Mouse (Mus musculus) liver, embryonic 15.5 days (tissue): ENCODE results near the gene Serf2. TPM values are rescaled to one million over a fixed set of nuclear protein-coding genes. Genes with fewer than 3 reads are reported as not detected.
A peak's percentile ranks its signal among the peaks of the same experiment; 100 is the strongest.
"Not testable (repeated sequence)": the region's sequence is repeated elsewhere in the genome, so short reads cannot be mapped to it uniquely, and the experiment has no call there.

Experiments
- ATAC-seq: fragments of 200-750 bp; cut with Nextera tagmentation; 2 replicates; pipeline ENCODE4 v1.8.0; 2017; ENCODE audit warnings: moderate number of reproducible peaks, mild to moderate bottlenecking, moderate library complexity; ENCODE audit not compliant: insufficient read depth
- H3K27ac ChIP-seq: fragments of 300-500 bp; sonication (generic); replicated peaks from 2 replicates; pipeline ENCODE4 v1.5.1; 2015; ENCODE audit warnings: mild to moderate bottlenecking, inconsistent platforms
- H3K27me3 ChIP-seq: fragments of 300-500 bp; sonication (generic); 2 replicates; pipeline ENCODE4 v1.6.1; 2015; ENCODE audit warnings: mild to moderate bottlenecking, inconsistent platforms
- H3K36me3 ChIP-seq: fragments of 300-500 bp; sonication (generic); replicated peaks from 2 replicates; pipeline ENCODE4 v1.6.1; 2015; ENCODE audit warnings: moderate library complexity, mild to moderate bottlenecking, inconsistent platforms
- H3K4me1 ChIP-seq: fragments of 300-500 bp; sonication (generic); replicated peaks from 2 replicates; pipeline ENCODE4 v1.6.1; 2015; ENCODE audit warnings: inconsistent platforms
- H3K4me2 ChIP-seq: fragments of 300-500 bp; sonication (generic); 2 replicates; pipeline ENCODE4 v1.6.1; 2015; ENCODE audit warnings: moderate library complexity, mild to moderate bottlenecking, inconsistent platforms
- H3K4me3 ChIP-seq: fragments of 300-500 bp; sonication (generic); replicated peaks from 2 replicates; pipeline ENCODE4 v1.5.1; 2015; ENCODE audit warnings: mild to moderate bottlenecking, inconsistent platforms
- H3K9ac ChIP-seq: fragments of 300-500 bp; sonication (generic); 2 replicates; pipeline ENCODE4 v1.6.1; 2015; ENCODE audit warnings: moderate library complexity, mild to moderate bottlenecking, inconsistent platforms
- H3K9me3 ChIP-seq: fragments of 300-500 bp; sonication (generic); replicated peaks from 2 replicates; pipeline ENCODE4 v1.6.1; 2016; ENCODE audit warnings: inconsistent platforms
- WGBS: fragments of 180-500 bp; shearing (Covaris S2); methylation state at CpG from one replicate; pipeline ENCODE4 v1.1.7; 2015; ENCODE audit warnings: mixed read lengths; ENCODE audit not compliant: insufficient replicate concordance; 5-methylcytosine and 5-hydroxymethylcytosine counted together
- polyA plus RNA-seq: library from polyadenylated mRNA; unstranded; fragments of >200 nt; fragmentation: Nextera tagmentation; extraction: Ambion mirVana; gene quantifications from 2 replicates; pipeline ENCODE4 v1.2.1, GENCODE M21; 2015

Serf2 gene
- polyA plus RNA-seq, 1 experiment from 2014 or later, result 207 TPM

DNA sequence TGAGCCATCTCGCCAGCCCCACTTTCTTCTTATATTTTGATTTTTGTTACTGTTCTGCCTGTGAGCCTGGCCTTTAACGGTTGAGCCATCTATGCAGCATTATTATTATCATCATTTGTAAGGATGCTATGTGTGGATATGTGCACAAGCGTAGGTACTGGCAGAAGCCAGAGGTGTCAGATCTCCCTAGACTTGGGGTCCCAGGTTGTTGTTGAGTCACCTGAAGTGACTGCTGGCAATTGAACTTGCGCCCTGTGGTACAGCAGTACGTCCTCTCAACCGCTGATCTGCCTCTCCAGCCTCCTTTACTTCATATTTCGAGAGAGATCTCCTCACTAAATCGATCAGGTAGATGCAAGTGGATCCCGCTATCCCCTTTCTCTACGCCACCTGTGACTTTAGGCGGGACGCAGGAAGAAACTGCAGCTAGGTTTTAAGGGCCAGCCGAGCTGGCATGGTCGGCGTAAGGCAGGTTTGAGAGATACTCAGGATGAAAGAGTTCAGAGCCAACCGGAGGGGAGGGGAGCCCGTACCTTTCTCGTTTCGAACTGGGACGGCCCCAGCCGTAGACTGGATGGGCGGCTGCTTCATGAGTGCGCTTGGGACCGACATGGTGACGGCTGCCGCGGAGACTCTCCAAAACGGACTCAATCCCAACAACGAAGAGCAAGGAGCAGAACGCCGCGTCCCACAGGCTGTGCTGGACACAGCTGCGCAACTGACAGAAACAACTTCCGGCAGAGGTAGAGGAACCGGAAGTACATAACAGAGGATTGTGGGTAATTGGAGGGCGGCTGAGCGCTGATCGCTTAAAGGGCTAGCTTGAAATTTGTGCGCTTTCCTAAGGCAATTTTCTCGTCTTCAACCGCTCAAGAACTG is 24.5 kb downstream of the Serf2 start, which contains the start of gene Mfap1b:
TSS of gene Mfap1b (minus strand) at position 767 of the 879 bp plus-strand sequence.
- peak within 1 kb of the TSS; percentile 82 for H3K4me2 ChIP-seq

DNA sequence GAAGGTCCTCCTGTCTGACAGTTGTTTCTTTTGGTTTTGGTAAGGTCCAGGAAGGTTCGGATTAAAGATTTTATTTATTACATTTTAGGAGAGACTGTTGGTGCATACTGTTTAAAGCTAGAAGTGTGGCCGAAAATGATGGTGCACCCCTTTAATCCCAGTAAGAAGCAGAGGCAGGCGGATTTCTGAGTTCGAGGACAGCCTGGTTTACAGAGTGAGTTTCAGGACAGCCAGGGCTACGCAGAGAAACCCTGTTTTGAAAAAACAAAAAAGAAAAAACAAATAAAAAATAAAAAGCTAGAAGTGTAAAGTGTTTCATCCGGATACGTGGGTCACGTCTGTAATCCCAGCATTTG is 25.2 kb downstream of the Serf2 start:
- ATAC-seq, result peak; percentile 50
- Histone ChIP-seq H3K4me2 (peak overlapping the region; percentile 82), H3K9ac (peak overlapping the region; percentile 70), H3K27ac (peak overlapping the region; percentile 83), H3K9me3 (no peaks in the 10 kb centered on the region), H3K4me3 (peak overlapping the region; percentile 75), H3K36me3 (no peaks in the 10 kb centered on the region), H3K27me3 (no peaks in the 10 kb centered on the region), H3K4me1 (peaks cover 11% of the 10 kb centered on the region)
- WGBS, result 21% methylated on average over 8 of the region's 8 CpGs

More for the DNA sequence above, 24.5 kb downstream of the Serf2 start, which contains the start of gene Mfap1b:
- peak; percentile 94 for ATAC-seq
- Histone ChIP-seq H3K4me1 (peaks cover 11% of the 10 kb centered on the region), H3K27ac (peak within 1 kb of the TSS; percentile 83), H3K9ac (peak within 1 kb of the TSS; percentile 70), H3K4me3 (peak within 1 kb of the TSS; percentile 75)
- not testable (repeated sequence) for H3K9me3 ChIP-seq, H3K36me3 ChIP-seq, H3K27me3 ChIP-seq
- 3% methylated on average over 41 of the region's 41 CpGs for WGBS

DNA sequence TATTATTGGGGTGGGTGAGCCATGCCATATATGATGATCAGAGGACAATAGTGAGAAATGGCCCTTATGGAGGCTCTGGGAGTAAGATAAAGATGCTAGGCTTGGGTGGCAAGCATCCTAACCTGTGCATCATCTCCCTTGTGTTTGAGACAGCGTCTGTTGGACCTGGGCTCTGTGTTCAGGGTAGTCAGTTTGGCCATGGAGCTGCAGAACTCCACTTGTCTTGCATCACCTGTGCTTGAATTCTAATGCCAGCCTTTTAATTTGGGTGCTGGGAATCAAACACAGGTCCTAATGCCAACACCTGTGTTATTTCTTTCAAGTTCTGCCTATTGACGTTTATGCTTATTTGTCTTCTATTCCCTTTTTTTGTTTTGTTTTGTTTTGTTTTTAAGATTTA is 26.3 kb downstream of the Serf2 start:
- H3K36me3 ChIP-seq, H3K4me3 ChIP-seq, H3K4me2 ChIP-seq, ATAC-seq, H3K9ac ChIP-seq, H3K27me3 ChIP-seq, H3K27ac ChIP-seq, H3K9me3 ChIP-seq: not testable (repeated sequence)
- WGBS, result 86% methylated on average over 2 of the region's 2 CpGs
- H3K4me1 ChIP-seq, result peaks cover 11% of the 10 kb centered on the region

DNA sequence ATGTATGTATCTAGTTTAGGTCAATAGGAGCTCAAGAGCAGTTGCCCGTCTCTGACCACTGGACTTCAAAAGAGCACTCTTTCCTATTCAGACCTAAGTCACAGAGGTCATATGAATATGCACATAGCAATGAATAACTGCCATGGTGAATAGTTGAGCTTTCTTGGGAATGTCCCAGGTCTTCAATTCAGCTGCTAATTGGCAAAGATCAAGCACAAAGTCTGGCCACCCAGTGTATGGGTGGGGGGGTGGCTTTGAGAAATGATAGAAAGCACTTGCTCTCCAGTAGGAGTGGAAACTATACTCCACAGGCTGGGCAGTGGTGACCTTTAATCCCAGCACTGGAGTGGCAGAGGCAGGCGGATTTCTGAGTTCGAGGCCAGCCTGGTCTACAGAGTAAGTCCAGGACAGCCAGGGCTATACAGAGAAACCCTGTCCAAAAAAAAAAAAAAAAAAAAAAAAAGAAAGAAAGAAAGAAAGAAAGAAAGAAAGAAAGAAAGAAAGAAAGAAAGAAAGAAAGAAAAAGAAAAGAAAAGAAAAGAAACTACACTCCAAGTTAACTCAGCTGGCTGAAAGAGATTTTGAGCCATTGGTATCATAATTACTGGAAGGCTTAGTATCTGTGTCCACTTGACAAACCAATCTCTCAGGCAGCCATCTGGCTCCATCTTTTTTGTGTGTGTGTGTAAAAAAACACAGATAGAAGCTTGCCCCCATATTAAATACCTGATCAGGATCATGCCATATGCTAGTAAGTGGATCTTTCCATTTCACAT is 28.7 kb downstream of the Serf2 start:
- Histone ChIP-seq H3K4me2 (no peak overlapping the region), H3K27me3 (no peaks in the 10 kb centered on the region), H3K27ac (no peak overlapping the region), H3K9ac (no peak overlapping the region), H3K4me1 (peaks cover 7% of the 10 kb centered on the region), H3K36me3 (no peaks in the 10 kb centered on the region), H3K4me3 (no peak overlapping the region), H3K9me3 (no peaks in the 10 kb centered on the region)
- WGBS, result 69% methylated on average over 3 of the region's 3 CpGs
- ATAC-seq, result no peak

DNA sequence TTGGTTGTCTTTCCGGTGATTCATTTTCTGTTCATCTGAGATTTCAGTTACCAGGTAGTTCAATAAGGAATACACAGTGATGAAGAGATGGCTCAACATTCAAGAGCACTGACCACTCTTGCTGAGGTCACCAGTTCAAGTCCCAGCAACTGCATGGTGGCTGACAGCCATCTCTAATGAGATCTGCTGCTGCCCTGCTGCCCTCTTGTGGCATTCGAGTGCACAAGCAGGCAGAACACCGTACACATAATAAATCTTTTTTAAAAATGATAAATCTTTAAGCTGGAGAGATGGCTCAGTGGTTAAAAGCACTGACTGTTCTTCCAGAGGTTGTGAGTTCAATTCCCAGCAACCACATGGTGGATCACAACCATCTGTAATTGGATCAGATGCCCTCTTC is 31.5 kb downstream of the Serf2 start:
- Histone ChIP-seq H3K36me3 (no peaks in the 10 kb centered on the region), H3K4me1 (no peaks in the 10 kb centered on the region), H3K4me2 (no peak overlapping the region), H3K4me3 (no peak overlapping the region), H3K27ac (no peak overlapping the region), H3K9ac (no peak overlapping the region), H3K27me3 (no peaks in the 10 kb centered on the region), H3K9me3 (no peaks in the 10 kb centered on the region)
- no peak for ATAC-seq
- WGBS, result 36% methylated on average over 3 of the region's 3 CpGs

DNA sequence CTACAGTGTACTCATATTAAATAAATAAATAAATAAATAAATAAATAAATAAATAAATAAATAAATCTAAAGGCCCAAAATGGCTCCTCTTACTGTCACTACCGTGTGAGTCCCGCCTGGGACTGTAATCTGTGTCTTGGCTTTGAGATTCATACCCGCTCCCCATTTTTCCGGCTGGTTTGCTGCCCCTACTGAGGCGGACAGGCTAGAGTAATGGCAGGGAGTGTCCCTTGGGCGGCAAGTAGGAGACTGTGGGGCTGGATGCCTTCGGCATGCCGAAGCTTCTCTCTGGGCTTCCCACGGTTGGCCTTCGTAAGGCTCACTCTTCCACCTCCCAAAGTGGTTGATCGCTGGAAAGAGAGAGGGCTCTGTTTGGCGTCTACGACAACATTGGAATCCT is 31.9 kb downstream of the Serf2 start:
- H3K27ac ChIP-seq, H3K9me3 ChIP-seq, ATAC-seq, H3K27me3 ChIP-seq, H3K9ac ChIP-seq, H3K4me2 ChIP-seq, H3K36me3 ChIP-seq, H3K4me1 ChIP-seq, H3K4me3 ChIP-seq: not testable (repeated sequence)
- WGBS, result 79% methylated on average over 13 of the region's 13 CpGs

DNA sequence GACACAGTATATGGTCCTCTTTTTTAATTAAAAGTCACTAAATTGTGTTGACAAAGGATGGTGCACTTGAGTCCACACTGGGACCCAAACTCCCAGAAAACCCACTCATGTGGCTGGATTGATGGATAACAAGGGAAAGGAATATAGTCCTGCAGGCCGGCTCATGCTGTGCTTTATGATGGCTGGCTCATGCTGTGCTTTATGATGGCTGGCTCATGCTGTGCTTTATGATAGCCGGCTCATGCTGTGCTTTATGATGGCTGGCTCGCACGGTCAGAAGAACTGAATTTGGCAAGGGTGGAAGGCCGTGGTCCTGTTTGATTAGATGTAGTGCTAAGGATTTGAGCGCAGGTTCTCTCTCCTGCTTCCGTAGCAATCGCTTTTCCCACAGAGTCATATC is 34.6 kb downstream of the Serf2 start:
- no peak overlapping the region for H3K27ac ChIP-seq
- no peak overlapping the region for H3K9ac ChIP-seq
- ATAC-seq, result no peak
- H3K27me3 ChIP-seq, result no peaks in the 10 kb centered on the region
- H3K4me2 ChIP-seq, result no peak overlapping the region
- H3K36me3 ChIP-seq, result no peaks in the 10 kb centered on the region
- WGBS, result 70% methylated on average over 8 of the region's 8 CpGs
- no peaks in the 10 kb centered on the region for H3K9me3 ChIP-seq
- H3K4me1 ChIP-seq, result no peaks in the 10 kb centered on the region
- no peak overlapping the region for H3K4me3 ChIP-seq

DNA sequence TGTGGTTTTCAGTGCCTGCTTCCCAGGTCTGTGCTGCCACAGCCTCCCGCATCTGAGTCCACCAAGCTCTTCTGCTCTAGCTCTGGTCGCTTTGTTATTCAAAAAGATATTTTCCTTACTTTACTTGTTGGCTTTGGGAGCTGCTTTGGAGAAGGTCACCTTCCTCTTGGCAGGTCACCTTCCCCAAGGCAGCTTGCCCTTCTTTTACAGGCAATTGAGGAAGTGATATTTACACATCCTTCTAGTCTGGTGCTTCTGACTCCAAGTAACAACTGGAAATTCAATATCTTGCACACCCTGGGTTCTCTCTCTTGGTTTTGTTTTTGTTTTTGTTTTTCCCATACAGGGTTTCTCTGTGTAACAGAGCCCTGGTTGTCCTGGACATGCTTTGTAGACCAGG is 35.4 kb downstream of the Serf2 start:
- H3K4me1 ChIP-seq, H3K4me2 ChIP-seq, H3K9ac ChIP-seq, H3K9me3 ChIP-seq, H3K27ac ChIP-seq, ATAC-seq, H3K36me3 ChIP-seq, H3K4me3 ChIP-seq, H3K27me3 ChIP-seq: not testable (repeated sequence)
- WGBS, result 45% methylated on average over 2 of the region's 2 CpGs

DNA sequence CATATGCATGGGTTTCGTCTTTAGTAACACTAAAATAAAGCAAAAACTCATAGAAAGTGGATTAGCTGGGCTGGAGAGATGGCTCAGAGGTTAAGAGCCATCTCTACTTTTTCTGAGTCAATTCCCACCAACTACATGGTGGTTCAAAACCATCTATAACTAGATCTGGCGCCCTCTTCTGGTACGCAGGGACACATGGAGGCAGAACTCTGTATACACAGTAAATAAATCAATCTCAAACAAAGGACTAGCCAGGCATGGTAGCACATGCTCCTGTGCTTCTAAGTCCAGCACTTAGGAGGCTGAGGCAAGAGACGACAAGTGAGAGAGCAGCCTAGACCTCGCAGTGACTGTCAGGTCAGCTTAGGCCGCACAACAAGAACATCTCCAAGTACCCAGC is 52.6 kb downstream of the Serf2 start:
- H3K27me3 ChIP-seq, H3K4me2 ChIP-seq, ATAC-seq, H3K9me3 ChIP-seq, H3K4me1 ChIP-seq, H3K4me3 ChIP-seq, H3K9ac ChIP-seq, H3K27ac ChIP-seq: not testable (repeated sequence)
- 89% methylated on average over 3 of the region's 6 CpGs for WGBS
- peaks cover 10% of the 10 kb centered on the region for H3K36me3 ChIP-seq

DNA sequence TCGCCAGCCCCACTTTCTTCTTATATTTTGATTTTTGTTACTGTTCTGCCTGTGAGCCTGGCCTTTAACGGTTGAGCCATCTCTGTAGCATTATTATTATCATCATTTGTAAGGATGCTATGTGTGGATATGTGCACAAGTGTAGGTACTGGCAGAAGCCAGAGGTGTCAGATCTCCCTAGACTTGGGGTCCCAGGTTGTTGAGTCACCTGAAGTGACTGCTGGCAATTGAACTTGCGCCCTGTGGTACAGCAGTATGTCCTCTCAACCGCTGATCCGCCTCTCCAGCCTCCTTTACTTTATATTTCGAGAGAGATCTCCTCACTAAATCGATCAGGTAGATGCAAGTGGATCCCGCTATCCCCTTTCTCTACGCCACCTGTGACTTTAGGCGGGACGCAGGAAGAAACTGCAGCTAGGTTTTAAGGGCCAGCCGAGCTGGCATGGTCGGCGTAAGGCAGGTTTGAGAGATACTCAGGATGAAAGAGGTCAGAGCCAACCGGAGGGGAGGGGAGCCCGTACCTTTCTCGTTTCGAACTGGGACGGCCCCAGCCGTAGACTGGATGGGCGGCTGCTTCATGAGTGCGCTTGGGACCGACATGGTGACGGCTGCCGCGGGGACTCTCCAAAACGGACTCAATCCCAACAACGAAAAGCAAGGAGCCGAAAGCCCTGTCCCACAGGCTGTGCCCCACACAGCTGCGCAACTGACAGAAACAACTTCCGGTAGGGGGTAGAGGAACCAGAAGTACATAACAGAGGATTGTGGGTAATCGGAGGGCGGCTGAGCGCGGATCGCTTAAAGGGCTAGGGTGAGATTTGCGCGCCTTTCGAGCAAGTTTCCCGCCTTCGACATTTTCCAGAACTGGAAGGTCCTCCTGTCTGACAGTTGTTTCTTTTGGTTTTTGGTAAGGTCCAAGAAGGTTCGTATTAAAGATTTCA is 57.2 kb downstream of the Serf2 start, which contains the start of the genes Mfap1a and Wdr76:
TSS of gene Mfap1a (minus strand) at position 724 of the 941 bp plus-strand sequence.
TSS of gene Wdr76 (plus strand) at position 782 of the 941 bp plus-strand sequence.
- peak; percentile 93 for ATAC-seq
- H3K27ac ChIP-seq, result peak within 1 kb of the TSS; percentile 82
- H3K9ac ChIP-seq, result peak within 1 kb of the TSS; percentile 75
- H3K4me1 ChIP-seq, result peaks cover 34% of the 10 kb centered on the region
- H3K4me3 ChIP-seq, result peak within 1 kb of the TSS; percentile 72
- peaks cover 25% of the 10 kb centered on the region for H3K36me3 ChIP-seq
- H3K9me3 ChIP-seq, H3K27me3 ChIP-seq: not testable (repeated sequence)
- peak within 1 kb of the TSS; percentile 67 for H3K4me2 ChIP-seq
- WGBS, result 2% methylated on average over 42 of the region's 42 CpGs
